ENCODE assay signal across 8 mouse cellular contexts in genomic region chr2:26351358-26352290, GRCm38 (mm10). TPM values are rescaled to one million over a fixed set of nuclear protein-coding genes. Genes with fewer than 3 reads are reported as not detected.
A peak's percentile ranks its signal among the peaks of the same experiment; 100 is the strongest.
DNase-seq lines count a peak whose midpoint lies in the region; ATAC-seq and TF ChIP-seq lines count a peak whose summit lies in the region.

Gene Dnlz, minus strand, starts transcription at chr2:26352110.

- H3K27ac ChIP-seq in forebrain, embryonic 10.5 days, result peak within 1 kb of the TSS; percentile 97
- peak within 1 kb of the TSS; percentile 77 for H3K27ac ChIP-seq in heart, embryonic 15.5 days
- peak within 1 kb of the TSS; percentile 38; the same call in 1 of the 2 replicates for H3K27ac ChIP-seq in liver, embryonic 14.5 days
- peak within 1 kb of the TSS; percentile 63; the same call in 1 of the 2 replicates for H3K27ac ChIP-seq in neural tube, embryonic 11.5 days (ENCODE audit: low read depth, low read length)
- peak within 1 kb of the TSS; percentile 87 for H3K27ac ChIP-seq in stomach, postnatal 0 days (replicated peaks)

- no peaks in the 10 kb centered on the region for H3K9me3 ChIP-seq in forebrain, embryonic 10.5 days
- no peaks in the 10 kb centered on the region for H3K9me3 ChIP-seq in heart, embryonic 15.5 days (replicated peaks)
- H3K9me3 ChIP-seq in liver, embryonic 14.5 days (ENCODE audit: control insufficient read depth, low read length), result no peaks in the 10 kb centered on the region
- H3K9me3 ChIP-seq in neural tube, embryonic 11.5 days (ENCODE audit: control insufficient read depth, low read length), result no peaks in the 10 kb centered on the region
- H3K9me3 ChIP-seq in stomach, postnatal 0 days (ENCODE audit: control insufficient read depth, low read length), result no peaks in the 10 kb centered on the region

- peak; percentile 72 for DNase-seq in c-Kit-negative CD71-positive TER-119-positive erythroid progenitor cells, embryonic 14.5 days (ENCODE audit: low read depth, low spot score)
- DNase-seq in forebrain, embryonic 10.5 days (ENCODE audit: extremely low spot score, low spot score), result peak; percentile 91
- DNase-seq in kidney, postnatal 25 days, result peak; percentile 96
- DNase-seq in liver, embryonic 14.5 days (ENCODE audit: low read depth in 3 of 3, low spot score in 3 of 3), result peak; percentile 75 to 82 (median 81)
- peak; percentile 93 for DNase-seq in neural tube, embryonic 11.5 days (ENCODE audit: low spot score)
- DNase-seq in stomach, postnatal 0 days (ENCODE audit: low spot score), result peak; percentile 93

- H3K9ac ChIP-seq in heart, embryonic 15.5 days, result peak within 1 kb of the TSS; percentile 89
- H3K9ac ChIP-seq in liver, embryonic 14.5 days (replicated peaks), result peak within 1 kb of the TSS; percentile 92
- H3K9ac ChIP-seq in neural tube, embryonic 11.5 days (ENCODE audit: low read length), result peak within 1 kb of the TSS; percentile 95
- peak within 1 kb of the TSS; percentile 96 for H3K9ac ChIP-seq in stomach, postnatal 0 days (ENCODE audit: low read length)

- no peaks in the 10 kb centered on the region for H3K27me3 ChIP-seq in forebrain, embryonic 10.5 days (ENCODE audit: poor library complexity, severe bottlenecking)
- no peaks in the 10 kb centered on the region for H3K27me3 ChIP-seq in heart, embryonic 15.5 days
- H3K27me3 ChIP-seq in liver, embryonic 14.5 days (ENCODE audit: control insufficient read depth, insufficient read depth, low read length), result no peaks in the 10 kb centered on the region
- H3K27me3 ChIP-seq in neural tube, embryonic 11.5 days (ENCODE audit: control insufficient read depth, insufficient read depth, low read length), result no peaks in the 10 kb centered on the region
- H3K27me3 ChIP-seq in stomach, postnatal 0 days (ENCODE audit: control insufficient read depth, insufficient read depth, low read length), result no peaks in the 10 kb centered on the region

- H3K4me3 ChIP-seq in forebrain, embryonic 10.5 days, result peak within 1 kb of the TSS; percentile 86
- H3K4me3 ChIP-seq in heart, embryonic 15.5 days, result peak within 1 kb of the TSS; percentile 78
- peak within 1 kb of the TSS; percentile 77 to 85 for H3K4me3 ChIP-seq in liver, embryonic 14.5 days (ENCODE audit: insufficient read depth in 1 of 2, low read depth in 2 of 2, low read length in 2 of 2)
- H3K4me3 ChIP-seq in neural tube, embryonic 11.5 days (ENCODE audit: low read depth, low read length), result peak within 1 kb of the TSS; percentile 75
- H3K4me3 ChIP-seq in stomach, postnatal 0 days (ENCODE audit: low read depth, low read length), result peak within 1 kb of the TSS; percentile 79

- peaks cover 38% of the 10 kb centered on the region for H3K36me3 ChIP-seq in forebrain, embryonic 10.5 days (replicated peaks)
- peaks cover 16% of the 10 kb centered on the region for H3K36me3 ChIP-seq in heart, embryonic 15.5 days
- H3K36me3 ChIP-seq in liver, embryonic 14.5 days (replicated peaks; ENCODE audit: control insufficient read depth, insufficient read depth, low read depth), result no peaks in the 10 kb centered on the region
- peaks cover 5% of the 10 kb centered on the region for H3K36me3 ChIP-seq in neural tube, embryonic 11.5 days (ENCODE audit: control insufficient read depth, insufficient read depth, low read length)
- no peaks in the 10 kb centered on the region for H3K36me3 ChIP-seq in stomach, postnatal 0 days (ENCODE audit: control insufficient read depth, insufficient read depth, low read length)

- no peak for TF ChIP-seq EP300 in liver, embryonic 14.5 days (IDR thresholded peaks at IDR 0.05; ENCODE audit: low read depth)
- TF ChIP-seq EP300 in stomach, postnatal 0 days (optimal IDR thresholded peaks at IDR 0.05), result no peak

- H3K4me2 ChIP-seq in heart, embryonic 15.5 days, result peak within 1 kb of the TSS; percentile 98
- peak within 1 kb of the TSS; percentile 88 for H3K4me2 ChIP-seq in liver, embryonic 14.5 days (ENCODE audit: low read depth)
- H3K4me2 ChIP-seq in neural tube, embryonic 11.5 days (ENCODE audit: low read depth), result peak within 1 kb of the TSS; percentile 99
- peak within 1 kb of the TSS; percentile 99 for H3K4me2 ChIP-seq in stomach, postnatal 0 days (replicated peaks; ENCODE audit: low read depth)

- TF ChIP-seq CTCF in liver, embryonic 14.5 days (IDR thresholded peaks at IDR 0.05; ENCODE audit: low read depth), result peak; percentile 83
- peak; percentile 85 for TF ChIP-seq CTCF in stomach, postnatal 0 days (IDR thresholded peaks at IDR 0.05; ENCODE audit: low read depth)

- H3K4me1 ChIP-seq in forebrain, embryonic 10.5 days, result peaks cover 35% of the 10 kb centered on the region
- peaks cover 31% of the 10 kb centered on the region for H3K4me1 ChIP-seq in heart, embryonic 15.5 days (replicated peaks)
- H3K4me1 ChIP-seq in liver, embryonic 14.5 days (replicated peaks; ENCODE audit: control insufficient read depth in 2 of 2, insufficient read depth in 2 of 2, low read length in 1 of 2), result peaks cover 10 to 14% of the 10 kb centered on the region in 2 experiments
- H3K4me1 ChIP-seq in neural tube, embryonic 11.5 days (ENCODE audit: control insufficient read depth, insufficient read depth, low read length), result peaks cover 10% of the 10 kb centered on the region
- no peaks in the 10 kb centered on the region; the same call in 1 of the 2 replicates for H3K4me1 ChIP-seq in stomach, postnatal 0 days (replicated peaks; ENCODE audit: control insufficient read depth, insufficient read depth)

- 3% methylated on average over 62 of the region's 62 CpGs for WGBS in forebrain, embryonic 10.5 days
- WGBS in heart, embryonic 15.5 days, result 1% methylated on average over 62 of the region's 62 CpGs
- WGBS in liver, embryonic 14.5 days (ENCODE audit: insufficient replicate concordance), result 1% methylated on average over 62 of the region's 62 CpGs
- WGBS in neural tube, embryonic 11.5 days, result 3% methylated on average over 62 of the region's 62 CpGs
- WGBS in stomach, postnatal 0 days, result 2% methylated on average over 62 of the region's 62 CpGs

- peak; percentile 94 for ATAC-seq in CD4-positive, CD25-positive, alpha-beta regulatory T cell, adult 4 months
- peak; percentile 59 for ATAC-seq in heart, embryonic 15.5 days (replicated peaks; ENCODE audit: insufficient number of reproducible peaks, insufficient read depth, low FRiP score, low read depth)
- ATAC-seq in liver, embryonic 14.5 days (ENCODE audit: insufficient read depth), result peak; percentile 85
- peak; percentile 58 for ATAC-seq in neural tube, embryonic 11.5 days (ENCODE audit: insufficient read depth, low FRiP score, low TSS enrichment)
- peak; percentile 80 for ATAC-seq in stomach, postnatal 0 days (ENCODE audit: low FRiP score, low TSS enrichment)

RNA-seq across cellular contexts. Expression of gene Dnlz, which starts in this region (rescaled TPM):
- 1 to 10 TPM; 6.4 to 7.1 TPM for polyA plus RNA-seq in CD4-positive, CD25-positive, alpha-beta regulatory T cell, adult 4 months (2017; shearing (Covaris generic))
- polyA plus RNA-seq in forebrain, embryonic 10.5 days (2016; fragmentation: Nextera tagmentation; extraction: Ambion mirVana), result 33.8 and 37.2 TPM in 2 replicates
- 22.1 and 27.9 TPM in 2 replicates for polyA plus RNA-seq in heart, embryonic 15.5 days (2015; fragmentation: Nextera tagmentation; extraction: Ambion mirVana)
- polyA plus RNA-seq in liver, embryonic 14.5 days (2012; rRNA removed), result 7.6 and 7.8 TPM in 2 replicates
- 7.0 and 8.4 TPM in 2 replicates for polyA plus RNA-seq in liver, embryonic 14.5 days (2014; fragmentation: Nextera tagmentation; extraction: Ambion mirVana)
- polyA plus RNA-seq in neural tube, embryonic 11.5 days (2014; fragmentation: Nextera tagmentation; extraction: Ambion mirVana), result 33.8 and 35.6 TPM in 2 replicates
- 15.1 and 16.6 TPM in 2 replicates for polyA plus RNA-seq in stomach, postnatal 0 days (2015; fragmentation: Nextera tagmentation; extraction: Ambion mirVana)

Comparison
In these comparisons a context has a peak if more than half of its experiments do, and no peak if none do; other contexts are left out.
1. Peak in every context shown above with its lines: DNase-seq, ATAC-seq, H3K4me3 ChIP-seq and H3K27ac ChIP-seq.
2. H3K27ac ChIP-seq: peak in every context shown above with its lines; median percentile 97 in forebrain, embryonic 10.5 days; 87 in stomach, postnatal 0 days; 77 in heart, embryonic 15.5 days; 63 in neural tube, embryonic 11.5 days; 38 in liver, embryonic 14.5 days.